Mouse (Mus musculus): ENCODE measurements around the gene H2-Aa.

The H2-Aa gene

DNA sequence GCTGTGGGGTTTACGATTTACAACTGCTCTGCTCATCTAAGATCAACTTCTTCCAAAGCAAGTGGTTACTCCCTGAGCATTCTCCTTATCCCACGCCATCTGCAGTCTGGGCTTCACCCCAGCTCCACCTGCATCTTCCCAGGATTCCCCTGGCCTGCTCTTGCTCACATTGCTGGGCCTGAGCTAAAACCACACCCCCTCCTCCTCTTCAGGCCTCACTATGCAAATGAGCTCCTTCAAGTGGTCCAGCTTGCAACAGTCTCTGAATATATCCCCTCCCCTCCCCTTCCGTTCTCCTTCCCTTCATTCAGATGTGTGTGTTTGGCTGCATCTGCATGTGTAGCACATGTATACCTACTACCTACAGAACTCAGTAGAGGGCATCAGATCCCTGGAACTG is 11.7 kb upstream of the H2-Aa start:
- DNase-seq = no peak

- DNase-seq = no peak
These were observed 8.5 kb upstream of the H2-Aa start for GRCm38 (mm10) chr17:34295891-34296794.

DNA sequence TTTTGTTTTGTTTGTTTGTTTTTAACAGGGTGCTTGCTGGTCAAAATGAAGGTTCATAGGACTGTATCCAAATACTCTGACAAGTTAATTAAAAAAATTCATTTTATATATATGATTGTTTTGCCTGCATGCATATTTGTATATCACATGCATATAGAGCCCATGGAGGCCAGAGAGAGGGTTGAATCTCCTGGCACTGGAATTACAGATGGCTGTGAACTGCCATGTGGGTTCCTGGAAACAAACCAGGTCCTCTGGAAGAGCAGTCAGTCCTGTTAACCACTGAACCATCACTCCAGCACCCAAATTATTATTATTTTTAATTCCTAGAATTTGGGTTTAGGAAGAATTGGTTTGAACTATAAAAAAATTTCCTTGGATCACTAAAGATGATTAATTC is 7.7 kb upstream of the H2-Aa start:
- DNase-seq = no peak

DNA sequence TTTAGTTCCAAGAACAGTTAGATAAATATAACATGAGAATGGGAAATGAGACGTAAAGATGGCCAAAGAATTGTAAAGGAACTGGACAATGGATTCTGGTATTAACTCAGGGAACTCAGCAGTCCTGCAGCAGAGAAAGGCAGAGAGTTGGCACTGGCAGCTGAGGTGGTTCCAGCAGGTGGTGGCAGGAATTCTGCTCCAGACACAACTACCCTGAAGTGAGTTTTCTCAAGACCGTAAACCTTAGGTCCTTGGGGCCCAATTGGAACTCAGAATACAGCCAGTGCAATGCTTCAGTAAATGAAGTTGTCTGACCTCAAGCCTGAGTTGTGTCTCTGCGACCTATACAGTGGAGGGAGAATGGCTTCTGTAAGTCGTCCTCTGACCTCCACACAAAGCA is 6.6 kb upstream of the H2-Aa start:
- no peak for DNase-seq

GRCm38 (mm10) chr17:34293533-34293932 is 5.9 kb upstream of the H2-Aa start:
- DNase-seq = no peak

GRCm38 (mm10) chr17:34292570-34292969 is 4.9 kb upstream of the H2-Aa start:
- DNase-seq = no peak

- DNase-seq = peak; percentile 49 to 65
These were observed 4.0 kb upstream of the H2-Aa start for GRCm38 (mm10) chr17:34291609-34292008.

GRCm38 (mm10) chr17:34288131-34288530 is 508 bp upstream of the H2-Aa start:
- no peak for DNase-seq

- DNase-seq = no peak
These were observed 624 bp downstream of the H2-Aa start for GRCm38 (mm10) chr17:34286999-34287398.

DNA sequence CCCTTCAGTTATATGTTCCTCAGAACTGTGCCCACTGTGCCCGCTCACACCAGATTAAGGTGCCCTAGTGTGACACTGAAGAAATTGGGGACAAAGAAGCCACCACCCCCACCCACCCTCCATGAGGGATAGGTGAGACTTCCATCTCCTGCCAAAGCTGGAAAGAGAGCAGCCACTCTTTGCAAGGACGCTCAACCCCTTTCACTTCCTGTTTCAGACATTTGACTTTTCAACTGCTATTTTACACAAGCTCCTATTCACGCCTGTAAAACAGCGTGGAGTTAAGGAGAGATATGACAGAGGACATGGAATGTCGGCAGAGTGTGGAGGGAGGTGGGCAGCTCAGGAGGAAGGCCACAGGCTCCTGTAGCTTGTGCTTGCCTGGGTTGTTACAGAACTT is 1.1 kb downstream of the H2-Aa start:
- no peak for DNase-seq

- DNase-seq = no peak
These were observed 1.8 kb downstream of the H2-Aa start for GRCm38 (mm10) chr17:34285848-34286247.

DNA sequence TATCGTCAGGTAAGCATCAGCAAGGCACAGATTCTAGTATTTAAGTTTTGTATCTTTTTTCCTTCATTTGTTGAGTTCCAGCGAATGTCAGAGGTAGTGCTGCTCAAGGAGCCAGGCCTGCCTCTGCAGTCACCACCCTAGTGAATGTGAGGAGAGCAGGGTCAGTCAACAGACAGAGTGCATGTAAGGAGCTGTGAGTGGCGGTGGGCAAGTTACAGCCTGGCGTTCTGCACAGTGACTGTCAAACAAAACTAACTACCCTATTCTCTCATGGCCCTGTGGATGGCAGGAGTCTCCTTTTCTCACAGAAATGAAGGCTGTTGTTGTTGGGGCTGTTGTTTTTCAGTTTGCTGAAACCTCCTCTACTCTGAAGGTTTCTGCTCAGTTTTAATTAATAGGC is 2.3 kb downstream of the H2-Aa start:
- no peak for DNase-seq

DNA sequence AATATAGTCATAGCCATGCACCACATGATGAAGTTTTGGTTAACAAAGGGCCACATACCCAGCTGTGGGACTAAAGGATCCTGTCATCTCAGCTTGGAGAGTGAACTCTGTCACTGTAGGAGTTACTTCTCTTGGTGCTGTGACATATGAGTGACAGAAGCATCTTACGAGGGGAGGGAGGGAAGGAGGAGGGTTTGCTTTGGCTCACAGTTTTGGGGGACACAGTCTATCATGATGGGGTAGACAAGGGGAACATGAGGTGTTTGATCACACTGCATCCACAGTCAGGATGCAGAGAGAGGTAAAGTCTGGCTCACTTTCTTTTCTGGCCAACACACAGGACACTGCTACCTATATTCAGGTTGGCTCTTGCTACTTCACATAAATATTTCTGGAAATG is 5.8 kb downstream of the H2-Aa start:
- no peak for DNase-seq

DNA sequence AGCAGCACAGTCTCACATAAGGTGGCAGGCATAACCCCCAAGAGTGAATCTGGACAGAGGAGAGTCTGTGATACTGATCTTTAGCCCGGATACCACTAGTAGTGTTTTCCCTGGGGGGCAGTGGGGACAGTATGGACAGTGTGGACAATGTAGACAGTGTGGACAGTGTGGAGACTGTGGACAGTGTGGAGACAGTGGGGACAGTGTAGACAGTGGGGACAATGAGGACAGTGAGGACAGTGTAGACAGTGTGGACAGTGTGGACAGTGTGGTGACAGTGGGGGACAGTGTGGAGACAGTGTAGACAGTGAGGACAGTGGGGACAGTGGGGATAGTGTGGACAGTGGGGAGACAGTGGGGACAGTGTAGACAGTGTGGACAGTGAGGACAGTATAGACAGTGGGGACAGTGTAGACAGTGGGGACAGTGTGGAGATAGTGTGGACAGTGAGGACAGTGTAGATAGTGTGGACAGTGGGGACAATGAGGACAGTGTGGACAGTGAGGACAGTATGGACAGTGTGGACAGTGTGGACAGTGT is 7.1 kb downstream of the H2-Aa start:
- DNase-seq = no peak

DNA sequence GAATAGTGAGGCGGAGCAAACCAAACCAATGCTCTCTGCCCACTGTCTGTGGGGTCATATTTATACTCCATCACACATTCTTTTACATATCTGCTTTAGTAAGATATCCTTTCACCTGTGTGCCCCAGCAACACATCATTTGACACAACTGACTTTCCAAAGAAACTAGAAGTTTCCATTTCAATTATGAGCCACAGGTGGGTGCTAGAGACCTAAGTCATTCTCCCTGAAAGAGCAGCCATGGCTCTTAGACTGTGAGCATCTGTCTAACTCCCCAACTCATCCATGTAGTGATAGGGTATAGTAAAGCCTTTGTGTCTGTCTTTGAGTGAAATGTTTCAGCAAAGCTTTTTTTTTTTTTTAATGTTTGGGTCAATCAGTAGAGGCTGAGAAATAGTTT is 15.5 kb downstream of the H2-Aa start:
- DNase-seq = no peak

- DNase-seq = no peak
These were observed 16.7 kb downstream of the H2-Aa start for GRCm38 (mm10) chr17:34270940-34271339.

DNA sequence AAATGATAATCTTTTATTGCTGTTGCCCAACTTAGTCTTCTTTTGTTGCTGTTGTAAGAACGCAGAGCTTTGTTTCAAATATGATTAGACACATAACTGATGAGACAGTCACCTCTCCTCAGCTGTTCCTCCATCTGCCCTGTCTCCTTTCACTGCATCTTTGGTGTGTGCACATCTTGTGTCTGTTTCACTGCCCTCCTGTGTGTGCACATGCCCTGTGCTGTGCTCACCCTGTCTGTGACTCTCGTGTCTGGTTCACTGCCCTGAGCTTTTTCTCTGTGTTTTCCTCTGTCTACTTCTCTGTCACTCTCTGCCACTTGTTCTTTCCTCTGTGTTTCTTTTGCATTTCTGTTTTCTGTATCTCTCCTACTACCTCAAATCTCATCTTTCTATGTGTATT is 17.4 kb downstream of the H2-Aa start:
- DNase-seq = no peak

- no peak for DNase-seq
These were observed 17.8 kb downstream of the H2-Aa start for GRCm38 (mm10) chr17:34269817-34270216.

DNA sequence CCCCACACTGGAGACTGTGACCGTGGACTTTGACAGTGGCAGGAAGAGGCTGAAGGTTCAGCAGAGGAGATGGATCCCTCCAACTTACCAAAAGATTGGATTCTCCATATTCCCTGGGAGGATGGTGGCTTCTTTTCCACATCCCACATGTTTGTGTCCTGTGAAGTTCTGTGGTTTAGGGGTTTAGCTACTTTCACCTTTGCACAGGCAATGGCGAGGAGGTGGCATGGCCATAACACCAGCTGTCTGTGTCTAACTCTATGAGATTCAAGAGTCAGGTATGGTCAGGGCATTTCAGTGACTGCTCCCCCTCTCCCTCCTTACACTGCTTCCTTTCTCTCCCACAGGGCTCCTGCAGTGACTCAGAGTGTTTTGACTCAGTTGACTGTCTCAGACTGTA is 18.9 kb downstream of the H2-Aa start:
- no peak for DNase-seq

DNA sequence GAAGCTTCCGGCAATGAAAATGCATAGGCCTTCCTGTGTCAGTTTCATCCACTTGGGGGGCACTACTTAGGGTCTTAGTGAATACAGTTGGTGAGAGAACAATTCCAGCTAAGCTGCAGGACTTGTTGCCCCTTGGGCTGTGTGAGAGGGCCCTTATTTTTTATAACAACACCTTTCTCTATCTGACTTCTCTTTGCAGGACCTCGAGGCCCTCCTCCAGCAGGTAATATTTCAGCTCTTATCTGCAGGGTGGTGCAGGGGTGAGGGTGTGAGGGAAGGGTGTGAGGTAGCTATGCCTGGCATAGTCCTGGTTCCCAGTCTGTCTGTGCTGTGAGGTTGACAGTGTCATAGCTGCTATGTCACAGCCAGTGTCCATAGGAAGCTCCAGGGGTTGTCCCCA is 19.4 kb downstream of the H2-Aa start:
- DNase-seq = no peak

- no peak for DNase-seq
These were observed 22.9 kb downstream of the H2-Aa start for GRCm38 (mm10) chr17:34264452-34265351.

- peak in 1 of 2 experiments; percentile 30 for DNase-seq
These were observed 23.7 kb downstream of the H2-Aa start for GRCm38 (mm10) chr17:34263811-34264371.

DNA sequence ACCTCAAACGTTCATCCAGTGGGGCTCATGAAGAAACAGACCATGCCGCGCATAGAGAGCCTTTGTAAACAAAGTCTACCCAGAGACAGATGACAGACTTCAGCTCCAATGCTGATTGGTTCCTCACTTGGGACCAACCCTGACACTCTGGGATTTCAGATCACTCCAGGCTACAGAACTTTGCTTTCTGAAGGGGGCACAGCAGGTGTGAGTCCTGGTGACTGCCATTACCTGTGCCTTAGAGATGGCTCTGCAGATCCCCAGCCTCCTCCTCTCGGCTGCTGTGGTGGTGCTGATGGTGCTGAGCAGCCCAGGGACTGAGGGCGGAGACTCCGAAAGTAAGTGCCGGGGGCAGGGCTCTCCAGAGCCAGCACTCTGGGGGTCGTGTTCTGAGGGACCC is 24.6 kb downstream of the H2-Aa start:
- peak; percentile 34 to 61 for DNase-seq

All from thymus, adult 18-20 months (tissue).